Mouse (Mus musculus) forebrain, postnatal 0 days (tissue): ENCODE data around the gene Tox4. TPM values are rescaled to one million over a fixed set of nuclear protein-coding genes. Genes with fewer than 3 reads are reported as not detected.

Source experiments
- ATAC-seq: fragments of 200-750 bp; cut with Nextera tagmentation; 2 replicates; pipeline ENCODE4 v1.8.0; 2017; ENCODE audit warnings: mild to moderate bottlenecking, moderate library complexity
- DNase-seq: peaks from one replicate; pipeline ENCODE4 v3.0.0-alpha.2; 2015
- H3K27ac ChIP-seq: fragments of 300-500 bp; sonication (generic); 2 replicates; pipeline ENCODE4 v1.5.1; 2014; ENCODE audit warnings: low read depth, mild to moderate bottlenecking, antibody characterized with exemption, low read length, moderate library complexity, mixed read lengths
- H3K27me3 ChIP-seq: fragments of 300-500 bp; sonication (generic); 2 replicates; pipeline ENCODE4 v1.6.1; 2014; ENCODE audit warnings: mild to moderate bottlenecking, low read length, mixed read lengths; ENCODE audit not compliant: insufficient read depth
- H3K36me3 ChIP-seq: fragments of 300-500 bp; sonication (generic); 2 replicates; pipeline ENCODE4 v1.6.1; 2014; ENCODE audit warnings: mild to moderate bottlenecking, moderate library complexity; ENCODE audit not compliant: insufficient read depth
- H3K4me1 ChIP-seq: fragments of 300-500 bp; sonication (generic); 2 replicates; pipeline ENCODE4 v1.6.1; 2014; ENCODE audit warnings: antibody characterized with exemption; ENCODE audit not compliant: insufficient read depth
- H3K4me2 ChIP-seq: fragments of 300-500 bp; sonication (generic); 2 replicates; pipeline ENCODE4 v1.6.1; 2014; ENCODE audit warnings: low read depth, mild to moderate bottlenecking, moderate library complexity
- H3K4me3 ChIP-seq: fragments of 300-500 bp; sonication (generic); 2 replicates; pipeline ENCODE4 v1.5.1; 2014; ENCODE audit warnings: low read depth, low read length, mixed read lengths
- H3K9ac ChIP-seq: fragments of 300-500 bp; sonication (generic); 2 replicates; pipeline ENCODE4 v1.6.1; 2014; ENCODE audit warnings: mild to moderate bottlenecking
- H3K9me3 ChIP-seq: fragments of 300-500 bp; sonication (generic); 2 replicates; pipeline ENCODE4 v1.6.1; 2016; ENCODE audit warnings: low read length
- CTCF ChIP-seq: sonication (generic); IDR thresholded peaks from 2 replicates; pipeline ENCODE4 v1.5.1; 2016; ENCODE audit warnings: antibody characterized with exemption, control low read depth, low read depth
- WGBS: fragments of 180-500 bp; shearing (Covaris S2); extraction: QIAGEN DNeasy Blood & Tissue Kit; methylation state at CpG from one replicate; pipeline ENCODE4 v1.1.7; 2014; 5-methylcytosine and 5-hydroxymethylcytosine counted together
- polyA plus RNA-seq: library from polyadenylated mRNA; unstranded; fragments of >200 nt; fragmentation: Nextera tagmentation; extraction: Ambion mirVana; gene quantifications from 2 replicates; pipeline ENCODE4 v1.2.1, GENCODE M21; 2015
- total RNA-seq: library from RNA; depleted of rRNA; stranded (reverse); fragments of >200 nt; gene quantifications from 2 replicates; pipeline ENCODE4 v1.2.3, GENCODE M21; 2014

Gene Tox4
- total and polyA plus RNA-seq, 2 experiments from 2014 or later, result 48.7 to 56.6 TPM

DNA sequence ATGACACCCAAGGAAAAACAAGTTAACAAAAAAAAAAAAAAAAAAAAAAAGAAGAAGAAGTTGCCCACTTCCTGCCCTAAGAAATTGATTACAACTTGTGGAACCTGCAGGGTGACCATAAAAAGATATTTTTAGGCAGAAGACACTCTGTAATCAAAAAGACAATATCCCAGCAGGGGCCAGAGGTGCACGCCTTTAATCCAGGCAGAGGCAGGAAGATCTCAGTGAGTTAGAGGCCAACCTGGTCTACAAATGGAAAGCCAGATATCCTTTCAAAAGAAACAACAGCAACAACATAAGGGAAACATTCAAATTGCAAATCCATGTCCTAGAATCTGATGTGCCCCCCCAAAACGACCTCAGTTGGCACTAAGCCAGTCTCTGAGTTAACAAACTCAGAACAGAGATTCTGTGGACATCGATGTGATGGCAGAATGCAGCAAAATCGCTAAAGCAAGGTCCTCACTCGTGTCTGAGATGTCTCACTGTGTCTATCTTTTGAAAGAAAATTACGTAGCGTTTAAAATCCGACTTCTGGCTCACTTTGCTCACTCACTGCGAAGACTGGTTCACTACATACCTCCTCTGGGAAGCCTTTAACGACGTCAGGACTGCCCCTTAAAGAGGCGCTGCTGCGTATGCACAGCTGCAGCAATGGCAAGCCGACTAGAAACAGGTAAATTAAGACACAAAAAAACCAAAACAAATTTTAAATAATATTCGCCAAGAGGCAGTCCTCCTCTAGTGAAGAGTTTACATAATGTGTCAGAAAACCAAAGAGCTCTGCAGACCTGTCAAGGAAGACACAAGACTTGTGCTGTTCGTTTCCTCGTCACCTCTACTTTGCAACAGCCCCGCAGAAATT lies 22.4 kb upstream of the Tox4 start:
- TF ChIP-seq CTCF, result no peak
- DNase-seq, result peak; percentile 45
- peaks cover 8% of the 10 kb centered on the region; the same call in 1 of the 2 replicates for H3K4me1 ChIP-seq
- peak overlapping the region; percentile 94 for H3K4me3 ChIP-seq
- no peaks in the 10 kb centered on the region for H3K36me3 ChIP-seq
- peak overlapping the region; percentile 94 for H3K9ac ChIP-seq
- no peak for ATAC-seq
- 5% methylated on average over 18 of the region's 18 CpGs for WGBS
- H3K27me3 ChIP-seq, result no peaks in the 10 kb centered on the region
- H3K9me3 ChIP-seq, result no peaks in the 10 kb centered on the region
- peak overlapping the region; percentile 62 for H3K4me2 ChIP-seq
- H3K27ac ChIP-seq, result peak overlapping the region; percentile 93

DNA sequence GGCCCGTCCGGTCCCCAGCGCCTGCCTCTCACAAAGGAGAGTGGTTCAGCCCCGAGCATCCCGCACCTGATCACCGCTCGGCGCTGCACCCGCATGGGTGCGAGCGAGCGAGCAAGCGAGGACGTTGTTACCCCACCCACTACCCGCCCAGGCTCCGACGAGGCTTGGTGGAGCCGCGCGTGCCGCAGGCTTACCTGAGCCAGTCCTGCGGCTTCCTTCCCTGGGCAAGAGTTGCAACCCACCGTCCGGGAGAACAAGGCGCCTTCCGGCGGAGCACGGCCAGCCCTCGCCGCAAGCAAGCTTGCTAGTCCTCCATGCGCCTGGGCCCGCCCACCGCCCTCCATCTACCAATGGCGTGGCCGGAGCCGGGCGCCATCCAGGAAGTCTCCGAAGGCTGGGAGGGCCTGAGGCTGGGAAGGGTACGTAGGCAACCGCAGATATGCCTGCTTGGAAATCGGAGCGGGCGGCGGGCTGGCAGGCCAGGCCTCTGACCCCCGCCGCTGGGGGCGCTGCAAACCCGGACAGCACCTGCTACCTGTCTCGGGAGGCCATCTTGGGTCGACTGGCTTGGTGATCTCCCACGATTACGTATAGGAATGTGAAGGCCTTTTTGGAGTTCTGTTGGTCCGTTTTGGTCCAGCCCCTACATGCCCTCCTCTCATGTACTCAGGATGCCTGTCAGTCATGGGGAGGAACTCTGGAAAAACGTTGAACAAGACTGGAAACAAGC lies 21.3 kb upstream of the Tox4 start, which contains the start of gene Chd8:
Gene Chd8, minus strand, starts transcription at position 297 of the 730 bp plus-strand sequence.
- H3K27ac ChIP-seq, result peak within 1 kb of the TSS; percentile 93

DNA sequence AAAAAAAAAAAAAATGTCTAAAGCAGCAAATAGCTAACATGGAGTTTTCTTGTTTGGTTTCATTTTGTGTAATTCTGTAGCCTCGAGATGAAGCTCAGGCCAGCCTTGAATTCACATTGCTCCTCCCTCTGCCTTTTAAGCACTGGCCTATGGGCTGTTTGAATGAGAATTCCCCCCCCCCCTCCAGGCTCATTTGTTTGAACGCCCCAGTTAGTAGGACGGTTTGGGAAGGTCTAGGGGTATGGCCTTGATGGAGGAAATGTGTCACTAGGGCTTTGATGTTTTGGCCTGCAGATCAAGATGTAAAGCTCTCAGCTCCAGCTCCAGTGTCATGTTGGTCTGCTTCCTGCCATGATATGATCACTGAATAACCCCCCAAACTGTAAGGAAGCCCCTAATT lies 6.2 kb upstream of the Tox4 start:
- H3K9ac ChIP-seq, result no peak overlapping the region
- ATAC-seq (no peak), DNase-seq (no peak)
- no peaks in the 10 kb centered on the region for H3K27me3 ChIP-seq
- H3K9me3 ChIP-seq, result no peaks in the 10 kb centered on the region
- no peak for TF ChIP-seq CTCF
- H3K27ac ChIP-seq, result no peak overlapping the region
- peaks cover 49% of the 10 kb centered on the region for H3K36me3 ChIP-seq
- no peak overlapping the region for H3K4me2 ChIP-seq
- no peak overlapping the region for H3K4me3 ChIP-seq
- 70% methylated on average over 3 of the region's 3 CpGs for WGBS
- no peaks in the 10 kb centered on the region for H3K4me1 ChIP-seq

More for the DNA sequence above, 21.3 kb upstream of the Tox4 start, which contains the start of gene Chd8:
- peak; percentile 98 for DNase-seq
- H3K27me3 ChIP-seq, result no peaks in the 10 kb centered on the region
- H3K9me3 ChIP-seq, result no peaks in the 10 kb centered on the region
- H3K36me3 ChIP-seq, result peaks cover 6% of the 10 kb centered on the region
- under 1% methylated on average over 53 of the region's 54 CpGs for WGBS
- peak within 1 kb of the TSS; percentile 62 for H3K4me2 ChIP-seq
- H3K4me1 ChIP-seq, result peaks cover 8% of the 10 kb centered on the region; the same call in 1 of the 2 replicates
- peak; percentile 100 for ATAC-seq
- H3K9ac ChIP-seq, result peak within 1 kb of the TSS; percentile 94
- H3K4me3 ChIP-seq, result peak within 1 kb of the TSS; percentile 94
- peak; percentile 79 for TF ChIP-seq CTCF

DNA sequence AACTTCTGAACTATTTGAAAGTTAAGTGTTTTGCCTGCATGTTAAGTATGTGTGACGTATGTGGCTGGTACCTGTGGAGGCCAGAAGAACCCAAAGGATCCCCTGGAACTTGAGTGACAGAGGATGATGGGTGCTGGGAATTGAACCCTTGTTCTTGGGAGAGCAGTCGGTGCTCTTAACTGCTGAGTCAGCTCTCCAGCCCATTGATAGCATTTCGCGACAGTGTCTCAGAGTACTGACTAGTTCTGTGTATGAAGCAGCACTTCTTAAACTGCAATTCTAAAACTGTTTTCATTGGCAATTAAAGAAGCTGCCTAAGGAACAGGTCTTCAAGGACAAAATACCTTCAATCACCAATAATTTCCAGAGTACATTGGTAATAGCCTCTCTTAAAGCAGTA lies 1.7 kb upstream of the Tox4 start:
- ATAC-seq (no peak), DNase-seq (no peak)
- WGBS, result 88% methylated on average over 4 of the region's 4 CpGs
- TF ChIP-seq CTCF, result no peak
- Histone ChIP-seq H3K27me3 (no peaks in the 10 kb centered on the region), H3K4me2 (no peak overlapping the region), H3K4me3 (no peak overlapping the region), H3K27ac (no peak overlapping the region), H3K4me1 (peaks cover 9% of the 10 kb centered on the region; the same call in 1 of the 2 replicates), H3K36me3 (peaks cover 30% of the 10 kb centered on the region), H3K9ac (no peak overlapping the region), H3K9me3 (no peaks in the 10 kb centered on the region)

DNA sequence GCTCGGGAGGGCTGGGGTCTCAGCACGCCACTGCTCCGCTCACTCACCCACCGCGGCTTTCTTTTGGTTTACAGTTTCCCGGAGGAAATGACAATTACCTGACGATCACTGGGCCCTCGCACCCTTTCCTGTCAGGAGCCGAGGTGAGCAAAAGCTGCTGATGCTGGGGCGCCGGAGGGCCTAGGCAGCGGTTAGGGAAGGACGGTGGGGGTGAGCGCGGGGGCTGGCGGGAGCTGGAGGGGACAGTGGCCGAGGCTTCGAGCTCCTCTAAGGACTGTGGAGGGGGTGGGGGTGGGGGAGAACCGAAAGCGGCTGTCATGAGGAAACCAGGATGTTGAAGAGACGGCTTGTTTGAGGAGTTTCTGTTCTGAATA lies 788 bp downstream of the Tox4 start:
- H3K9ac ChIP-seq, result peak overlapping the region; percentile 76
- peak overlapping the region; percentile 71 for H3K4me3 ChIP-seq
- H3K4me2 ChIP-seq, result peak overlapping the region; percentile 62
- no peaks in the 10 kb centered on the region for H3K9me3 ChIP-seq
- peaks cover 9% of the 10 kb centered on the region; the same call in 1 of the 2 replicates for H3K4me1 ChIP-seq
- no peaks in the 10 kb centered on the region for H3K27me3 ChIP-seq
- ATAC-seq (peak; percentile 9), DNase-seq (no peak)
- WGBS, result 0% methylated on average over 21 of the region's 21 CpGs
- peaks cover 10% of the 10 kb centered on the region; the same call in 1 of the 2 replicates for H3K36me3 ChIP-seq
- TF ChIP-seq CTCF, result no peak
- H3K27ac ChIP-seq, result peak overlapping the region; percentile 85

DNA sequence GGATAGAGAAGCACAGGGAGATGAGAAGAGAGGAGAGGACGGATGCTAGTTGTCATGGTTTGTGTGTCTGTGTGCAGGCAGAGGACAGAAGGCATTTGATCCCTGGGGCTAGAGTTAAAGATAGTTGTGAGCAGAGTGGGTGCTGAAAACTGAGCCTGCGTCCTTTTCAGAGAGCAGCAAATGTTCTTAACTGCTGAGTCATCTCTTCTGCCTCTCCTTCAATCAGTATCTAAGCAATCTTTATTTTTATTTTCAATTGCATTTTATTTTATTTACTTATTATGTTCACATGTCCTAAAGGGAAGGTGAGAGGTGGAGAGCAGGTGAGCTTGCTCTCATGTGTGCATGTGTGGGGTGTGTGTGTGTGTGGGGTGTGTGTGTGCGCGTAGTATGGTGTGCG lies 4.7 kb downstream of the Tox4 start:
- no peak for DNase-seq
- 95% methylated on average over 5 of the region's 5 CpGs for WGBS
- no peak overlapping the region for H3K4me3 ChIP-seq

More for the DNA sequence above, 4.7 kb downstream of the Tox4 start:
- H3K27ac ChIP-seq, result no peak overlapping the region
- H3K4me1 ChIP-seq, result peaks cover 9% of the 10 kb centered on the region; the same call in 1 of the 2 replicates
- no peaks in the 10 kb centered on the region for H3K9me3 ChIP-seq
- TF ChIP-seq CTCF, result no peak
- ATAC-seq, result no peak
- H3K36me3 ChIP-seq, result peaks cover 30% of the 10 kb centered on the region
- H3K27me3 ChIP-seq, result no peaks in the 10 kb centered on the region
- no peak overlapping the region for H3K9ac ChIP-seq
- no peak overlapping the region for H3K4me2 ChIP-seq
